Mouse (Mus musculus) left cerebral cortex, postnatal 25 days (tissue): Measurements from ENCODE around the gene Zcwpw1. TPM values are rescaled to one million over a fixed set of nuclear protein-coding genes. Genes with fewer than 3 reads are reported as not detected.
"Not testable (repeated sequence)": the region's sequence is repeated elsewhere in the genome, so short reads cannot be mapped to it uniquely, and the experiment has no call there.

Experiments
- DNase-seq, 2 experiments: peaks; one replicate each; pipeline ENCODE4 v3.0.0; 2022; ENCODE audit warnings: low spot score in 2 of 2, mixed read lengths in 1 of 2
- intact Hi-C: fragments of 180-260 bp; cut with DNase I; formaldehyde crosslinking; loops from one replicate; pipeline ENCODE4 v1.15.1; 2025
- total RNA-seq, 2 experiments: library from RNA; stranded (reverse); gene quantifications; 2 replicates each; pipeline ENCODE4 v1.2.3; 2021

The Zcwpw1 gene
- 1 to 10 TPM; 4.6 to 6.7 TPM for total RNA-seq

DNA sequence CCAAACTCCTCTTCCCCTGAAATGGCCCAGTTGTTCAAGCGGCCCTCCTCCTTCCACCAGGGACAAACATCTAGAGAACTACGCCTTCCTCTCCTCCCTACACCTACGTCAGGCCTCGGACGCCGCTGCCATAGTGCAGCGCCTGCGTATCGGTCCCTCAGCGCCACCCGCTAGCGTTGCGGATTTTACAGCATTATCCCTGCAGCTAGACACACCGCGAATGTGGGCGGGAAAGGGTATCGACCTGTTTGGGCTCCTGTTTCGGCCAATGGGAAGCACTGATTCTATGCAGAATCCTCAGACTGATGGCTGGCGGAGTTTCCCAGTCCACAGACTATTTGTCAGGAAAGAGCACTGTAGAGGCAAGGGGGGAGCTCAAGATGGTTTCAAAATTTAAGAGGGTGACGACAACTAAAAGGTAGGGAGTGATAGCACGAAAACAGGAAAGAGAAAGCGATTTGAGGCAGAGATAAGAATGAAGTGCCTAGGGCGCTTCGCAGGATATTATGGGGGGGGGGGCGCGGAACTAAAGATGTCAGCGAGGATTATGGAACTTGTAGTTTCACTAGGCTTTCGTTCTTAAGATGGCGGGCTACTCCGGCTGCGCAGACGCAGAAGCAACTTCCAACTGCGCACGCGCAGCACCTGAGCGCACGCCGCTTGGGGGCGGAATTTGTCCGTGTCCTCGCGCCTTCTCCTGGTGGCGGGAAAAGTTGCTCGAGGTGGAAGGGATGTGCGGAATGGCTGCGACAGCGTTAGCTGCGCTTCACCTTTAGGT is at the start of gene Zcwpw1, which contains the start of gene Mepce:
Zcwpw1 (plus strand) TSS at position 648 of the 778 bp plus-strand sequence.
Mepce (minus strand) TSS at position 505 of the 778 bp plus-strand sequence.
- intact Hi-C loops = loop anchor here (5.0 kb wide), 2 partner anchors 370 to 385 kb away; partner anchors contain the start of genes Ap4m1, Mcm7 and Zfp113
- DNase-seq = peak; percentile 91 to 97

- DNase-seq = peak in 1 of 2 experiments; percentile 55
- intact Hi-C loops = no loop called here
These were observed 49.1 kb upstream of the Zcwpw1 start for GRCm38 (mm10) chr5:137738516-137738915.

DNA sequence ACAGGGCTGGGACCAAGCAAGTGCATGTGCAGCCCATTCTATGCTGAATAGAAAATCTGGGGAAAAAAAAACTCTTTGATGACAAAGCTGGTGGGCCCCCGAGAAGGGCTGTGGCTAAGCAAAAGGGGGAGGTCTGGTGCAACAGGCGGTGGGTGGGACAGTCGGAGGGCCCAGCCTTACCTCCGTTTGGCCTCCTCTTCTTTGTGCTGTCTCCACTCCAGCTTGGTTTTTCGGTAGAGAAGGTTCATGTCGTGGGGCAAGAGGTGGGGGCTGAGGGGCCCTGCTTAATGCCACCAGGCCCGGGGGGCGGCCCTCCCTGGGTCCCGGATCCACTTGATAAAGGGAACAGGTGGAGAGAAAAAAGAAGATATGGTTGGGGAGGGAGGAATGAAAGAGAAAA is 48.1 kb upstream of the Zcwpw1 start:
- DNase-seq = no peak
- intact Hi-C loops = no loop called here

DNA sequence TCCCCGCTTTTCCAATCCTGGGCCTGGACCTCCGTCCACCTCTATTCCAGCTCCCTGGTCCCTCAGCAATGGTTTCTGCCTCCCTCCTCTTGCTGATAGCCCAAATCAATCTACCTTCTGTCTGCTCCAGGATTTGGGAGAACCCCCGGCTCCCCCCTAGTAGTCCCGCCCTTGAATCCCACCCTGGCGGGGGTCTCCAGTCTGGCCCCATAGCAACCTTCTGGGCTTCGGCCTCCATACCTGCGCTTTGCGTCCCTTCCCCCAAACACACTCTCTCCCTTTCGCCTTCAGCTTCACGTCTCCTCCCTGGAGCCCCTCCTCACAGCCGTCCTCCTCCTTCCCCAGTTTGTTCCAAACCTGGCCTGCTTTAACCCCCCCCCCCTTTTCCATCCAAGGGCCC is 47.1 kb upstream of the Zcwpw1 start:
- intact Hi-C loops = loop anchor here (2.0 kb wide), 1 partner anchor 56 kb away; the partner anchor contains the start of gene Agfg2
- no peak for DNase-seq

GRCm38 (mm10) chr5:137741023-137741931 is 46.3 kb upstream of the Zcwpw1 start, which contains the start of gene Nyap1:
Nyap1 (minus strand) TSS chr5:137741607.
- peak; percentile 70 to 80 for DNase-seq
- intact Hi-C loops = loop anchor here (2.0 kb wide), 1 partner anchor 56 kb away; the partner anchor contains the start of gene Agfg2

GRCm38 (mm10) chr5:137742048-137742447 is 45.5 kb upstream of the Zcwpw1 start:
- no peak for DNase-seq
- intact Hi-C loops = no loop called here

- DNase-seq = no peak
- intact Hi-C loops = no loop called here
These were observed 44.8 kb upstream of the Zcwpw1 start for GRCm38 (mm10) chr5:137742836-137743235.

GRCm38 (mm10) chr5:137744197-137744596 is 43.4 kb upstream of the Zcwpw1 start:
- intact Hi-C loops = no loop called here

DNA sequence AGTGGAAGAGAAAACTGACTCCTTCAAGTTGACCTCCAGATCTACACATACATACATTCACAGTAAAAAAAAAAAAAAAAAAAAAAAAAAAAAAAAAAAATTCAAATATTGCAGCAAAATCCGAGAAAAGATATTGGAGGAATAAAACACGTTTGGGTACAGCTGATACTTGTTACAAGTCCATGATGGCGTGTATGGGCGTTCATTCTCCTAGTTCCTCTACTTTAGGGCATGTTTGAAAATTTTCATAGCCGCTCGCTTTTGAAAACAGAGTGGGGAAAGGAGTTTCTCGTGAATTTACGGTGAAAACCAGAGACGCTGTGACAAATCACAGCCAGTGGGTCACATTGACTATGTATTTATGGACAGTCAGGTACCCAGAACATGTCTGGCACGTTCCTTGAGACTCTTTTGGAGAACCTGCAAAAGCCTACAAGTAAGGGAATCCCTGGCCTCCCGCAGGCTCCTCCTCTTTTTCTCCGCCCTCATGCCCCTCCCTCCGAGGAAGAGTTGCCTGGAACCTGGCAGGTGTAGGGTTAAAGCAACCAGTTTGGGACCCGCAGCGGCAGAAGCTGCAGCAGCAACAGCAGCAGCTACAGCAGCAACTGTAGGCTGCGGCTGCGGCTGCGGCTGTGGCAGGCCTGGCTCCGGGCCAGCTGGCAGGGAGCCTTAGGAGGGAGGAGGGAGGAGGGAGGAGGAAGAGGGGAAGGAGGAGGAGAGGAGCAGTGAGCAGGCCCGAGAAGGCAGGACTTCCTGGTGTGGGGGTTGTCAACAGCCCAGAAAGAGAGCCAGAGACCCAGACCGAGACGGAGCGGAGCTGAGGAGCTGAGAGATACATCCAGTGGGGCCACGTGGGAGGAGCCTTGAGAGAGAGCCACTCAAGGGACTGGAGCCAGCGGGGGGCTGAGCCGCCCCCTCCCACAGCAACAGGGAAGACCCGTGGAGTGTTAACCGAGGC is 42.1 kb upstream of the Zcwpw1 start, which contains the start of gene Tsc22d4:
Tsc22d4 (plus strand) TSS at position 517 of the 958 bp plus-strand sequence.
- DNase-seq = peak; percentile 87 to 93
- intact Hi-C loops = no loop called here

More at GRCm38 (mm10) chr5:137744197-137744596, 43.4 kb upstream of the Zcwpw1 start:
- DNase-seq = no peak

DNA sequence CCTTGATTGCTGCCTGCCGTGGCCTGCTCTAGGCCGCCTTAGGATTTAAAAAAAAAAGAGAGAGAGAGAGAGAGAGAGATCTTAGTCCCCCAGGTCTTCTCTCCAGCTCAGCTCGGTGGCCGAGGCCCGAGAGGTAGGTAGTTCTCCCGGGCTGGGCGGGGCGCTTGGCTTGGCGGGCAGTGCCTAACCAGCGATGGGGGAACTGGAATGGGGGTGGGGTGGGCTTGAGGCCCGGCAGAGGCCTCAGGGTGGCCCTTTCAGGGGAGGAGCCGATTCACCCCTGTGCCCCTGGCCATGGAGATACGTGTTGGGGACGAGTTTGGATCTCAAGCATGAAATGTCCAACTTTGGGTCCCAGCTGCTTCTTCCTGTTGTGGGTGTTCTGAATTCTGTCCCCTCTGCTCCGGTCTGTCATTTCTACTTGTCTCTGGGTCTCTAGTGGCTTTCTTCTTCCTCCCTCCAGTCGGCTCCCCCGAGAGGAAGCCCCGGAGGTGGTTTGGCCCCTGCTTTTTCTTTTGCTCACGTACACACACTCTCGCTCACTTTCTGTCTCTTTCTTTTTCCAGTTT is 41.2 kb upstream of the Zcwpw1 start:
- intact Hi-C loops = no loop called here
- no peak for DNase-seq

- intact Hi-C loops = no loop called here
These were observed 40.7 kb upstream of the Zcwpw1 start for GRCm38 (mm10) chr5:137746851-137747325.

DNA sequence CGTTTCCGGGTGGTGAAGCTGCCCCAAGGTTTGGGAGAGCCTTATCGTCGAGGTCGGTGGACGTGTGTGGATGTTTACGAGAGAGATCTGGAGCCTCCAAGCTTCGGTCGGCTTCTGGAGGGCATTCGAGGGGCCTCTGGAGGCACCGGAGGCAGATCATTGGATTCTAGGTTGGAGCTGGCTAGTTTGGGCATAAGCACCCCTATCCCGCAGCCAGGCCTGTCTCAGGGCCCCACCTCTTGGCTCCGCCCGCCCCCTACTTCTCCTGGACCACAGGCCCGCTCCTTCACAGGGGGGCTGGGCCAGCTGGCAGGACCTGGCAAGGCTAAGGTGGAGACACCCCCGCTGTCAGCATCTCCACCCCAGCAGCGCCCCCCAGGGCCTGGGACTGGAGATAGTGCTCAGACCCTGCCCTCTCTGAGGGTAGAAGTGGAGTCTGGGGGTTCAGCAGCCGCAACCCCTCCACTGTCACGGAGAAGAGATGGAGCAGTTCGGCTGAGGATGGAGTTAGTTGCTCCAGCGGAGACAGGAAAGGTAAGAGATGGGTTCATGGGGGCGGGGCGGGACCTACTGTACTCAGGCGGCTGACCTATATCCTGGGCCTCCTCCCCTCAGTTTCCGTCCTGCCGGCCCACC is 40.2 kb upstream of the Zcwpw1 start:
- intact Hi-C loops = no loop called here
- DNase-seq = no peak

More at GRCm38 (mm10) chr5:137746851-137747325, 40.7 kb upstream of the Zcwpw1 start:
- no peak for DNase-seq

DNA sequence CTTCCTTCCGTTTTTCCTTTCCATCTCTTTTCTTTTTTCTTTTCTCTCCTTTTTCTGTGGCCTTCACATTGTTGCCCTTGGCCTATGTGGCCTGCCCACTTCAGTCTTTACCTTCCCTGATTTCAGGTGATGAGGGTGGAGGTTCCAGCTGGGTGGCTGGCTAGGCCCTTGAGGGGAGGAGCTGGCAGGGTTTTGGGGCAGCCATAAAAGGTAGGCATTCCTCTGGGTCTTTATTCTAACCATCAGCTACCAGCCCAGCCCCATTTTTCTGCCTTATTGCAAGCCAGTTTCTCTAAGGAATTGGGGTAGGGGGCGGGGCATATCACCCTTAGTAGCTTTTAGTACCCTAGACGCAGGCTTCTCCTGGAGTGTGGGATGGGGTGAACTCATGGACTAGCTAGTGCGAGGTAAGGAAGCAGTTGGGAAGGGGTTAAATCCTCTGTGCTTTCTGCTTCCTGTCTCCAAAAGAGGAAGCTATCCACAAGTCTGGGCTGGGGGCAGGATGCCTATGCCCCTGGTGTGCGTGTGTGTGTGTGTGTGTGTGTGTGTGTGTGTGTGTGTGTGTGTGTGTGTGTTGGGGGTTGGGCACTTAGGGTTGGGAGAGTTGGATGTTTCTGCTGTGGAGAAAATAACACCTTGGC is 39.3 kb upstream of the Zcwpw1 start:
- intact Hi-C loops = no loop called here
- DNase-seq = no peak

GRCm38 (mm10) chr5:137749196-137749836 is 38.3 kb upstream of the Zcwpw1 start:
- no peak for DNase-seq
- intact Hi-C loops = no loop called here

DNA sequence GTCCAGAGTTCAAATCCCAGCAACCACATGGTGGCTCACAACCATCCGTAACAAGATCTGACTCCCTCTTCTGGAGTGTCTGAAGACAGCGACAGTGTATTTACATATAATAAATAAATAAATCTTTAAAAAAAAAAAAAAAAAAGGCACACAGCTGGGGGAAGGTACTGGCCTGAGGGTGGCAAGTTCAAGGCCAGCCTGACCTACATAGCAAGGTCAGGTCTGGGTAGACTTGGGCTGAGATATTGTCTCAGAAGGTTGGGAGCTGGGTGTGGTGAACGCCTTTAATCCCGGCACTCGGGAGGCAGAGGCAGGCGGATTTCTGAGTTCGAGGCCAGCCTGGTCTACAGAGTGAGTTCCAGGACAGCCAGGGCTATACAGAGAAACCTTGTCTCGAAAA is 37.4 kb upstream of the Zcwpw1 start:
- DNase-seq, intact Hi-C loops: not testable (repeated sequence)

DNA sequence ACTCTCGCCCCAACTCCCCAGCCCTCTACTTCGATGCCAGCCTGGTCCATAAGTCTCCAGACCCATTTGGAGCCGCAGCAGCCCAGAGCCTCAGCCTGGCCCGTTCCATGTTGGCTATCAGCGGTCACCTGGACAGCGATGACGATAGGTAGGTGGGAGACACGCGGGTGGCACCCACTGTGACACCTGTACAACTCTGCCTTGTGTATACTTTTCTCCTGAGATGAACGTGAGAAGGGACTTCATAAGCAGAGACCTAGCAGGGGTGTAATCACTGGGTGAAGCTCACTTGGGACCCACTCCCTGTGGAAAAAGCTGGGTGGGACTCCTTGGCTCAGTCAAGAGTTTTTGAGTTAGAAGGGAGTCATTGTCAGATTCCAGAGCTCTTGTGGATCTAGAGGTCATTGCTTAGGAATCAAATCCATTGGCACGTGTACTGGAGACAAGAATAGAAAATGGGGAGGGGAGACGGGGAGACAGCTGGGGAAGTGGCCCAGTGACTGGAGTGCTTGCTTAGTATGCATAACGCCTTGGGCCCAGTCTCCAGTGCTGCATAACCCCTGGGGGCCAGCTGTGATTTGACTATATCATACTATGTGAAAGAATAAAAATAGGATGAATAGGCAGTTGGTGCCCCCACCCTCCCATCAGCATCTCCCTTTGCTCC is 36.2 kb upstream of the Zcwpw1 start:
- intact Hi-C loops = no loop called here
- no peak for DNase-seq
